In genomic region chr10:115316313-115316712, GRCm38 (mm10) we compare ENCODE assay signal across 8 mouse cellular contexts. TPM values are rescaled to one million over a fixed set of nuclear protein-coding genes. Genes with fewer than 3 reads are reported as not detected.
DNase-seq lines count a peak whose midpoint lies in the region; ATAC-seq and TF ChIP-seq lines count a peak whose summit lies in the region.

No protein-coding gene starts in this region.

- DNase-seq in lung, embryonic 14.5 days: peak; percentile 31
- DNase-seq in lung, postnatal 4 days: no peak
- DNase-seq in c-Kit-positive CD71-positive TER-119-negative erythroid progenitor cells, embryonic 14.5 days (ENCODE audit: low read depth): peak; percentile 42
- peak; percentile 54 for DNase-seq in hindbrain, postnatal 0 days (ENCODE audit: low spot score)
- no peak for DNase-seq in frontal cortex, postnatal 14 days (ENCODE audit: low spot score in 2 of 2)
- DNase-seq in spleen, adult 12 weeks (ENCODE audit: low spot score): no peak
- DNase-seq in kidney, adult 11 months: no peak

- ATAC-seq in lung, embryonic 14.5 days (ENCODE audit: insufficient read depth): no peak
- ATAC-seq in hindbrain, postnatal 0 days: no peak
- no peak for ATAC-seq in neural tube, embryonic 13.5 days (ENCODE audit: low read depth)

- 0 out of 2 replicates have a peak, but pooled peaks cover 4% of the 10 kb centered on the region for H3K36me3 ChIP-seq in lung, embryonic 14.5 days (ENCODE audit: insufficient read depth)
- no peaks in the 10 kb centered on the region for H3K36me3 ChIP-seq in hindbrain, postnatal 0 days (ENCODE audit: insufficient read depth, low read length)
- no peaks in the 10 kb centered on the region for H3K36me3 ChIP-seq in neural tube, embryonic 13.5 days

- H3K4me1 ChIP-seq in lung, embryonic 14.5 days (ENCODE audit: insufficient read depth): peaks cover 11% of the 10 kb centered on the region
- H3K4me1 ChIP-seq in hindbrain, postnatal 0 days (ENCODE audit: insufficient read depth, low read length): peaks cover 14% of the 10 kb centered on the region
- peaks cover 36% of the 10 kb centered on the region for H3K4me1 ChIP-seq in neural tube, embryonic 13.5 days (replicated peaks)

- WGBS in lung, embryonic 14.5 days: 57% methylated on average over 11 of the region's 11 CpGs
- 50% methylated on average over 11 of the region's 11 CpGs for WGBS in hindbrain, postnatal 0 days
- 59% methylated on average over 11 of the region's 11 CpGs for WGBS in neural tube, embryonic 13.5 days

- TF ChIP-seq CTCF in lung, embryonic 14.5 days (IDR thresholded peaks at IDR 0.05; ENCODE audit: low read depth): no peak
- no peak for TF ChIP-seq CTCF in hindbrain, postnatal 0 days (IDR thresholded peaks at IDR 0.05; ENCODE audit: low read depth)

- H3K4me3 ChIP-seq in lung, embryonic 14.5 days (ENCODE audit: low read depth, low read length): peak overlapping the region; percentile 89
- peak overlapping the region; percentile 100 for H3K4me3 ChIP-seq in hindbrain, postnatal 0 days (ENCODE audit: low read length)
- peak overlapping the region; percentile 96 for H3K4me3 ChIP-seq in neural tube, embryonic 13.5 days

- peak overlapping the region; percentile 73 for H3K4me2 ChIP-seq in lung, embryonic 14.5 days
- H3K4me2 ChIP-seq in hindbrain, postnatal 0 days (ENCODE audit: low read depth, low read length): peak overlapping the region; percentile 81
- H3K4me2 ChIP-seq in neural tube, embryonic 13.5 days: peak overlapping the region; percentile 78

- no peaks in the 10 kb centered on the region for H3K27me3 ChIP-seq in lung, embryonic 14.5 days (ENCODE audit: insufficient read depth, low read length)
- H3K27me3 ChIP-seq in hindbrain, postnatal 0 days (ENCODE audit: insufficient read depth, low read length): no peaks in the 10 kb centered on the region
- no peaks in the 10 kb centered on the region for H3K27me3 ChIP-seq in neural tube, embryonic 13.5 days

- H3K9ac ChIP-seq in lung, embryonic 14.5 days: peak overlapping the region; percentile 88
- peak overlapping the region; percentile 98; the same call in 1 of the 2 replicates for H3K9ac ChIP-seq in hindbrain, postnatal 0 days (replicated peaks; ENCODE audit: low read length)
- H3K9ac ChIP-seq in neural tube, embryonic 13.5 days: peak overlapping the region; percentile 96; the same call in 1 of the 2 replicates

- H3K27ac ChIP-seq in lung, embryonic 14.5 days (ENCODE audit: low read depth): peak overlapping the region; percentile 96
- H3K27ac ChIP-seq in hindbrain, postnatal 0 days: peak overlapping the region; percentile 99
- peak overlapping the region; percentile 97 for H3K27ac ChIP-seq in neural tube, embryonic 13.5 days (replicated peaks)

- H3K9me3 ChIP-seq in lung, embryonic 14.5 days (ENCODE audit: low read depth, low read length): no peaks in the 10 kb centered on the region
- no peaks in the 10 kb centered on the region for H3K9me3 ChIP-seq in hindbrain, postnatal 0 days (ENCODE audit: low read length)
- no peaks in the 10 kb centered on the region for H3K9me3 ChIP-seq in neural tube, embryonic 13.5 days

RNA-seq across cellular contexts. Expression of gene Rab21, which starts 0.9 kb away (rescaled TPM):
- 7.3 and 7.4 TPM in 2 replicates for polyA plus RNA-seq in lung, embryonic 14.5 days (2014; fragmentation: Nextera tagmentation; extraction: Ambion mirVana)
- total RNA-seq in hindbrain, postnatal 0 days (2014; rRNA removed): 24.8 and 27.1 TPM in 2 replicates
- 9.0 and 10.1 TPM in 2 replicates for polyA plus RNA-seq in hindbrain, postnatal 0 days (2015; fragmentation: Nextera tagmentation; extraction: Ambion mirVana)
- 9.0 and 9.3 TPM in 2 replicates for polyA plus RNA-seq in neural tube, embryonic 13.5 days (2015; fragmentation: Nextera tagmentation; extraction: Ambion mirVana)

RNA-seq across cellular contexts. Expression of gene Tmem19, which starts 46.0 kb away (rescaled TPM):
- 28.5 and 30.1 TPM in 2 replicates for polyA plus RNA-seq in lung, embryonic 14.5 days (2014; fragmentation: Nextera tagmentation; extraction: Ambion mirVana)
- total RNA-seq in hindbrain, postnatal 0 days (2014; rRNA removed): 13.5 and 49.9 TPM in 2 replicates
- 33.5 and 34.0 TPM in 2 replicates for polyA plus RNA-seq in hindbrain, postnatal 0 days (2015; fragmentation: Nextera tagmentation; extraction: Ambion mirVana)
- 34.8 and 40.5 TPM in 2 replicates for polyA plus RNA-seq in neural tube, embryonic 13.5 days (2015; fragmentation: Nextera tagmentation; extraction: Ambion mirVana)

Comparison
In these comparisons a context has a peak if more than half of its experiments do, and no peak if none do; other contexts are left out.
1. DNase-seq: peak in lung, embryonic 14.5 days (single experiment), c-Kit-positive CD71-positive TER-119-negative erythroid progenitor cells, embryonic 14.5 days (single experiment) and hindbrain, postnatal 0 days (single experiment); none in lung, postnatal 4 days (0 of 2), frontal cortex, postnatal 14 days (0 of 2), spleen, adult 12 weeks (single experiment) and kidney, adult 11 months (single experiment).
2. Peak in every context shown above with its lines, with median percentiles within 50 percentile points of each other: H3K27ac ChIP-seq, H3K4me2 ChIP-seq, H3K4me3 ChIP-seq and H3K9ac ChIP-seq.